Mouse (Mus musculus): ENCODE results near the gene Galnt17.

GRCm38 (mm10) chr5:131094138-131094537 lies 214.2 kb downstream of the Galnt17 start:
- no peak for TF ChIP-seq POLR2A (IDR thresholded peaks at IDR 0.05; ENCODE audit: low read depth, low read length)
- no peak for TF ChIP-seq CTCF (IDR thresholded peaks at IDR 0.05; ENCODE audit: extremely low read depth, insufficient read length, insufficient replicate concordance, low read depth, low read length)
